Mouse (Mus musculus): ENCODE data around the gene Parm1. TPM values are rescaled to one million over a fixed set of nuclear protein-coding genes. Genes with fewer than 3 reads are reported as not detected.

Parm1 gene
- total RNA-seq, 4 experiments from 2014 or later = 36.5 to 42.4 (median 39.2) TPM

GRCm38 (mm10) chr5:91574211-91574610, 56.8 kb downstream of the Parm1 start:
- no peak for DNase-seq (ENCODE audit: low spot score in 2 of 2)

- DNase-seq (ENCODE audit: low spot score in 2 of 2) = no peak
Measured at GRCm38 (mm10) chr5:91578924-91579323, 61.5 kb downstream of the Parm1 start.

GRCm38 (mm10) chr5:91581799-91582198, 64.4 kb downstream of the Parm1 start:
- no peak for DNase-seq (ENCODE audit: low spot score in 2 of 2)

GRCm38 (mm10) chr5:91586206-91586605, 68.8 kb downstream of the Parm1 start:
- no peak for DNase-seq (ENCODE audit: low spot score in 2 of 2)

- DNase-seq (ENCODE audit: low spot score in 2 of 2) = no peak
Measured at GRCm38 (mm10) chr5:91594083-91594482, 76.7 kb downstream of the Parm1 start.

- DNase-seq (ENCODE audit: low spot score in 2 of 2) = no peak
Measured at GRCm38 (mm10) chr5:91597216-91597615, 79.8 kb downstream of the Parm1 start.

GRCm38 (mm10) chr5:91599801-91600200, 82.4 kb downstream of the Parm1 start:
- no peak for DNase-seq (ENCODE audit: low spot score in 2 of 2)

- no peak for DNase-seq (ENCODE audit: low spot score in 2 of 2)
Measured at GRCm38 (mm10) chr5:91603347-91603746, 85.9 kb downstream of the Parm1 start.

GRCm38 (mm10) chr5:91603787-91604439, 86.5 kb downstream of the Parm1 start:
- DNase-seq (ENCODE audit: low spot score in 2 of 2) = no peak

- no peak for DNase-seq (ENCODE audit: low spot score in 2 of 2)
Measured at GRCm38 (mm10) chr5:91607234-91607633, 89.8 kb downstream of the Parm1 start.

- DNase-seq (ENCODE audit: low spot score in 2 of 2) = no peak
Measured at GRCm38 (mm10) chr5:91607841-91608240, 90.4 kb downstream of the Parm1 start.

GRCm38 (mm10) chr5:91609041-91609440, 91.6 kb downstream of the Parm1 start:
- DNase-seq (ENCODE audit: low spot score in 2 of 2) = no peak

GRCm38 (mm10) chr5:91609511-91610300, 92.3 kb downstream of the Parm1 start:
- no peak for DNase-seq (ENCODE audit: low spot score in 2 of 2)

GRCm38 (mm10) chr5:91610499-91610898, 93.1 kb downstream of the Parm1 start:
- DNase-seq (ENCODE audit: low spot score in 2 of 2) = no peak

- DNase-seq (ENCODE audit: low spot score in 2 of 2) = no peak
Measured at GRCm38 (mm10) chr5:91611589-91611988, 94.2 kb downstream of the Parm1 start.

GRCm38 (mm10) chr5:91617331-91618233, 100.2 kb downstream of the Parm1 start:
- DNase-seq (ENCODE audit: low spot score in 2 of 2) = no peak

- DNase-seq (ENCODE audit: low spot score in 2 of 2) = no peak
Measured at GRCm38 (mm10) chr5:91618661-91619173, 101.3 kb downstream of the Parm1 start.

GRCm38 (mm10) chr5:91621197-91621596, 103.8 kb downstream of the Parm1 start:
- DNase-seq (ENCODE audit: low spot score in 2 of 2) = no peak

GRCm38 (mm10) chr5:91626823-91627222, 109.4 kb downstream of the Parm1 start:
- no peak for DNase-seq (ENCODE audit: low spot score in 2 of 2)

- no peak for DNase-seq (ENCODE audit: low spot score in 2 of 2)
Measured at GRCm38 (mm10) chr5:91629472-91629871, 112.1 kb downstream of the Parm1 start.

GRCm38 (mm10) chr5:91651330-91651729, 133.9 kb downstream of the Parm1 start:
- DNase-seq (ENCODE audit: low spot score in 2 of 2) = no peak

All from left cerebral cortex, adult 8-10 months (tissue).